Mouse (Mus musculus) hindlimb bud, embryonic 11.5 days (tissue): ENCODE measurements at regions not wholly inside any gene's neighbourhood (a gene's known extent, or its start where the extent isn't known, plus 50 kb on each side); places are given as distances from the start of the nearest gene placed in this dataset.

Experiments used
- DNase-seq: peaks from one replicate; pipeline ENCODE4 v3.0.0-alpha.2; 2012; ENCODE audit warnings: low read depth, low spot score; ENCODE audit errors: extremely low spot score

- DNase-seq: peak; percentile 12
Measured at GRCm38 (mm10) chr16:62208191-62208590, 578.4 kb downstream of the Nsun3 start.

GRCm38 (mm10) chr16:62182988-62183387 is 603.6 kb downstream of the Nsun3 start:
- no peak for DNase-seq
